ENCODE assay signal across 25 mouse cellular contexts in the genomic region with DNA sequence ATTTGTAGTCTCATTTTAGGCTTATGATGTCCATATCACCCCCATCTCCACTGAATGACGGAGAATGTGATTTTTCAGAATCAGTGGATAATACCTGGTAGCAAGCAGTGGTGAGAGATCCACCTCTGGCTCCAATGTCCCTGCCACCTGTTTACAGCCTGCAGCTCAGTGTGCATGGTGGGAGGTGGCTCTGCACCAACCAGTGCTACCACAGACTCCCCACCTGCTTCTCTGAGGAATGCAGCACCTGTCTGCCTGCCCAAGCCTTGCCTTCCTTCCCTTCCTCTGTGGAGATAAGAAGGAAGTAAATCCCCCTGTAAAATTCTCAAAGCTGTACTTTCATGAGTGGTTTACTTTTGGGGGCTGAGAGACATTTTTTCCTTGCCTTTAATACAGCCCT.
A peak's percentile ranks its signal among the peaks of the same experiment; 100 is the strongest.
DNase-seq lines count a peak whose midpoint lies in the region; ATAC-seq lines count a peak whose summit lies in the region.
"Had no signal": no experiment of that assay in that cellular context is flagged by ENCODE, and none has a peak within 500 bp of the region (broad histone marks: within the 10 kb centered on the region; RNA-seq: fewer than 3 reads in every experiment).

No protein-coding gene starts in this region.

- no peaks in the 10 kb centered on the region for H3K9me3 ChIP-seq in liver, embryonic 15.5 days (replicated peaks)
- H3K9me3 ChIP-seq in liver, embryonic 11.5 days (ENCODE audit: control insufficient read depth, low read length), result no peaks in the 10 kb centered on the region
- H3K9me3 ChIP-seq in lung, embryonic 16.5 days (ENCODE audit: control insufficient read depth, low read length), result no peaks in the 10 kb centered on the region
- H3K9me3 ChIP-seq in intestine, embryonic 16.5 days (ENCODE audit: control insufficient read depth, low read length), result no peaks in the 10 kb centered on the region
- no peaks in the 10 kb centered on the region for H3K9me3 ChIP-seq in stomach, embryonic 16.5 days (replicated peaks; ENCODE audit: control insufficient read depth, low read length)
- H3K9me3 ChIP-seq: heart, embryonic 12.5 days; limb, embryonic 10.5 days; limb, embryonic 15.5 days had no signal

- ATAC-seq in liver, embryonic 15.5 days (ENCODE audit: insufficient read depth), result peak; percentile 31; the same call in 1 of the 2 replicates
- no peak for ATAC-seq in liver, embryonic 11.5 days (replicated peaks; ENCODE audit: low FRiP score)
- peak; percentile 83 for ATAC-seq in lung, embryonic 16.5 days (ENCODE audit: low read depth)
- peak; percentile 93 for ATAC-seq in intestine, embryonic 16.5 days
- ATAC-seq in stomach, embryonic 16.5 days (ENCODE audit: insufficient read depth, low FRiP score), result peak; percentile 65
- ATAC-seq: activated CD4-positive, CD25-positive, alpha-beta regulatory T cell, adult 4 months; forebrain, embryonic 16.5 days; inflammation-experienced regulatory T-cells, adult 6 months had no signal

- no peak overlapping the region for H3K4me2 ChIP-seq in liver, embryonic 15.5 days
- H3K4me2 ChIP-seq in liver, embryonic 11.5 days, result no peak overlapping the region
- H3K4me2 ChIP-seq in lung, embryonic 16.5 days (ENCODE audit: low read depth, low read length), result no peak overlapping the region
- no peak overlapping the region for H3K4me2 ChIP-seq in intestine, embryonic 16.5 days (ENCODE audit: low read depth, low read length)
- H3K4me2 ChIP-seq in stomach, embryonic 16.5 days (ENCODE audit: low read depth, low read length), result no peak overlapping the region
- H3K4me2 ChIP-seq: heart, embryonic 12.5 days; hindbrain, embryonic 14.5 days; limb, embryonic 15.5 days had no signal

- H3K27me3 ChIP-seq in liver, embryonic 15.5 days, result no peaks in the 10 kb centered on the region
- H3K27me3 ChIP-seq in liver, embryonic 11.5 days (replicated peaks; ENCODE audit: control insufficient read depth, insufficient read depth, low read length), result no peaks in the 10 kb centered on the region
- no peaks in the 10 kb centered on the region for H3K27me3 ChIP-seq in lung, embryonic 16.5 days (ENCODE audit: control insufficient read depth, insufficient read depth, low read depth, low read length)
- no peaks in the 10 kb centered on the region for H3K27me3 ChIP-seq in intestine, embryonic 16.5 days (replicated peaks; ENCODE audit: control insufficient read depth, insufficient read depth, low read length)
- H3K27me3 ChIP-seq in stomach, embryonic 16.5 days (ENCODE audit: control insufficient read depth, insufficient read depth, low read length), result no peaks in the 10 kb centered on the region
- H3K27me3 ChIP-seq: heart, embryonic 12.5 days; limb, embryonic 15.5 days had no signal

- 48% methylated on average over 1 of the region's 1 CpGs for WGBS in liver, embryonic 15.5 days (ENCODE audit: insufficient replicate concordance)
- 68% methylated on average over 1 of the region's 1 CpGs for WGBS in liver, embryonic 11.5 days
- WGBS in lung, embryonic 16.5 days, result 32% methylated on average over 1 of the region's 1 CpGs
- 33% methylated on average over 1 of the region's 1 CpGs for WGBS in intestine, embryonic 16.5 days
- WGBS in stomach, embryonic 16.5 days, result 24% methylated on average over 1 of the region's 1 CpGs

- no peak overlapping the region for H3K4me3 ChIP-seq in liver, embryonic 15.5 days (replicated peaks)
- H3K4me3 ChIP-seq in liver, embryonic 11.5 days (ENCODE audit: low read depth, low read length), result no peak overlapping the region
- no peak overlapping the region for H3K4me3 ChIP-seq in lung, embryonic 16.5 days (ENCODE audit: low read length)
- no peak overlapping the region for H3K4me3 ChIP-seq in intestine, embryonic 16.5 days (ENCODE audit: low read length)
- no peak overlapping the region for H3K4me3 ChIP-seq in stomach, embryonic 16.5 days (replicated peaks; ENCODE audit: low read length)
- H3K4me3 ChIP-seq: erythroblast, embryonic 14.5 days; gastrocnemius, adult 2 months; heart, adult 2 months; heart, embryonic 12.5 days; limb, embryonic 10.5 days; limb, embryonic 15.5 days had no signal

- no peak for DNase-seq in liver, embryonic 11.5 days (ENCODE audit: low spot score)
- no peak for DNase-seq in lung, postnatal 25 days (ENCODE audit: low spot score)
- DNase-seq in layer of hippocampus, postnatal 25 days (ENCODE audit: extremely low spot score in 1 of 2, low spot score in 1 of 2), result no peak
- no peak for DNase-seq in cerebellum, adult 8-10 months
- DNase-seq: cerebellum, adult 18-20 months; cerebellum, postnatal 14 days; gastrocnemius, adult 2 months; heart, adult 2 months; heart, postnatal 4 days; kidney, postnatal 10 days; midbrain, embryonic 14.5 days; right cerebral cortex, adult 18-20 months; thymus, postnatal 36 days had no signal

- no peaks in the 10 kb centered on the region for H3K4me1 ChIP-seq in liver, embryonic 15.5 days (replicated peaks)
- no peaks in the 10 kb centered on the region for H3K4me1 ChIP-seq in liver, embryonic 11.5 days (replicated peaks; ENCODE audit: control insufficient read depth, insufficient read depth, low read length)
- H3K4me1 ChIP-seq in lung, embryonic 16.5 days (replicated peaks; ENCODE audit: control insufficient read depth, insufficient read depth, low read length), result no peaks in the 10 kb centered on the region; the same call in 1 of the 2 replicates
- H3K4me1 ChIP-seq in intestine, embryonic 16.5 days (ENCODE audit: control insufficient read depth, insufficient read depth, low read length), result peaks cover 8% of the 10 kb centered on the region; the same call in 1 of the 2 replicates
- H3K4me1 ChIP-seq in stomach, embryonic 16.5 days (ENCODE audit: control insufficient read depth, insufficient read depth, low read length), result no peaks in the 10 kb centered on the region
- H3K4me1 ChIP-seq: limb, embryonic 10.5 days; limb, embryonic 15.5 days had no signal

- H3K27ac ChIP-seq in liver, embryonic 15.5 days (replicated peaks), result no peak overlapping the region
- no peak overlapping the region for H3K27ac ChIP-seq in liver, embryonic 11.5 days (ENCODE audit: low read depth, low read length)
- peak overlapping the region; percentile 69 for H3K27ac ChIP-seq in lung, embryonic 16.5 days (ENCODE audit: low read length)
- H3K27ac ChIP-seq in intestine, embryonic 16.5 days (ENCODE audit: low read length), result peak overlapping the region; percentile 94
- H3K27ac ChIP-seq in stomach, embryonic 16.5 days (ENCODE audit: low read length), result peak overlapping the region; percentile 68
- H3K27ac ChIP-seq: gastrocnemius, adult 2 months; heart, adult 2 months; hindbrain, embryonic 14.5 days; limb, embryonic 10.5 days; limb, embryonic 15.5 days had no signal

- H3K36me3 ChIP-seq in liver, embryonic 15.5 days (replicated peaks), result no peaks in the 10 kb centered on the region
- H3K36me3 ChIP-seq in liver, embryonic 11.5 days (ENCODE audit: control insufficient read depth, insufficient read depth, low read length), result no peaks in the 10 kb centered on the region
- H3K36me3 ChIP-seq in lung, embryonic 16.5 days (ENCODE audit: control insufficient read depth, insufficient read depth, low read length), result no peaks in the 10 kb centered on the region
- H3K36me3 ChIP-seq in intestine, embryonic 16.5 days (ENCODE audit: control insufficient read depth, insufficient read depth, low read length), result no peaks in the 10 kb centered on the region
- H3K36me3 ChIP-seq in stomach, embryonic 16.5 days (ENCODE audit: control insufficient read depth, insufficient read depth, low read length), result no peaks in the 10 kb centered on the region
- H3K36me3 ChIP-seq: heart, embryonic 12.5 days; limb, embryonic 10.5 days; limb, embryonic 15.5 days had no signal

- H3K9ac ChIP-seq in liver, embryonic 15.5 days, result no peak overlapping the region
- no peak overlapping the region for H3K9ac ChIP-seq in liver, embryonic 11.5 days (ENCODE audit: low read depth, low read length)
- no peak overlapping the region for H3K9ac ChIP-seq in lung, embryonic 16.5 days (ENCODE audit: low read length)
- H3K9ac ChIP-seq in intestine, embryonic 16.5 days (ENCODE audit: low read depth, low read length), result no peak overlapping the region; the same call in 1 of the 2 replicates
- H3K9ac ChIP-seq in stomach, embryonic 16.5 days (ENCODE audit: low read length), result no peak overlapping the region
- H3K9ac ChIP-seq: heart, embryonic 12.5 days; hindbrain, embryonic 14.5 days; limb, embryonic 15.5 days had no signal

Comparison
In these comparisons a context has a peak if more than half of its experiments do, and no peak if none do; other contexts are left out.
1. H3K27ac ChIP-seq: peak in lung, embryonic 16.5 days (single experiment), intestine, embryonic 16.5 days (single experiment) and stomach, embryonic 16.5 days (single experiment); none in liver, embryonic 15.5 days (single experiment) and liver, embryonic 11.5 days (single experiment).